ENCODE assay signal across 23 mouse cellular contexts in genomic region chr4:101338211-101338610, GRCm38 (mm10).
DNase-seq lines count a peak whose midpoint lies in the region; ATAC-seq and TF ChIP-seq lines count a peak whose summit lies in the region.
"Had no signal": no experiment of that assay in that cellular context is flagged by ENCODE, and none has a peak within 500 bp of the region (broad histone marks: within the 10 kb centered on the region; RNA-seq: fewer than 3 reads in every experiment).

No protein-coding gene starts in this region.

- intact Hi-C loops in gastrocnemius, adult 2 months (cut with DNase I): no loop called here

- H3K27me3 ChIP-seq in midbrain, embryonic 11.5 days (ENCODE audit: control insufficient read depth, insufficient read depth, low read length): no peaks in the 10 kb centered on the region
- no peaks in the 10 kb centered on the region for H3K27me3 ChIP-seq in midbrain, embryonic 15.5 days (replicated peaks)
- H3K27me3 ChIP-seq in hindbrain, embryonic 13.5 days: no peaks in the 10 kb centered on the region
- H3K27me3 ChIP-seq: embryonic facial prominence, embryonic 13.5 days; embryonic facial prominence, embryonic 15.5 days; forebrain, embryonic 12.5 days had no signal

- H3K27ac ChIP-seq in gastrocnemius, adult 2 months: no peak overlapping the region
- no peak overlapping the region for H3K27ac ChIP-seq in midbrain, embryonic 11.5 days (ENCODE audit: low read depth, low read length)
- no peak overlapping the region for H3K27ac ChIP-seq in midbrain, embryonic 15.5 days
- no peak overlapping the region for H3K27ac ChIP-seq in hindbrain, embryonic 13.5 days
- H3K27ac ChIP-seq: embryonic facial prominence, embryonic 13.5 days; embryonic facial prominence, embryonic 15.5 days; forebrain, embryonic 10.5 days; forebrain, embryonic 12.5 days had no signal

- ATAC-seq in midbrain, embryonic 11.5 days (ENCODE audit: low FRiP score): no peak
- ATAC-seq in midbrain, embryonic 15.5 days (replicated peaks): no peak
- ATAC-seq in megakaryocyte, adult 5-6 weeks (ENCODE audit: poor library complexity, severe bottlenecking): peak; percentile 33; the same call in 1 of the 2 replicates
- no peak for ATAC-seq in hindbrain, embryonic 13.5 days (ENCODE audit: low FRiP score)
- ATAC-seq: forebrain, embryonic 14.5 days had no signal

- H3K9ac ChIP-seq in midbrain, embryonic 11.5 days (ENCODE audit: low read length): no peak overlapping the region
- H3K9ac ChIP-seq in midbrain, embryonic 15.5 days: no peak overlapping the region
- H3K9ac ChIP-seq in hindbrain, embryonic 13.5 days: no peak overlapping the region
- H3K9ac ChIP-seq: embryonic facial prominence, embryonic 13.5 days; embryonic facial prominence, embryonic 15.5 days; forebrain, embryonic 12.5 days had no signal

- no peaks in the 10 kb centered on the region for H3K4me1 ChIP-seq in midbrain, embryonic 11.5 days (ENCODE audit: control insufficient read depth, insufficient read depth, low read length)
- H3K4me1 ChIP-seq in midbrain, embryonic 15.5 days: no peaks in the 10 kb centered on the region
- no peaks in the 10 kb centered on the region for H3K4me1 ChIP-seq in hindbrain, embryonic 13.5 days (replicated peaks)
- H3K4me1 ChIP-seq: embryonic facial prominence, embryonic 15.5 days; forebrain, embryonic 10.5 days; forebrain, embryonic 12.5 days had no signal

- no peaks in the 10 kb centered on the region for H3K9me3 ChIP-seq in midbrain, embryonic 11.5 days (ENCODE audit: control insufficient read depth, low read length)
- H3K9me3 ChIP-seq in midbrain, embryonic 15.5 days: no peaks in the 10 kb centered on the region
- no peaks in the 10 kb centered on the region for H3K9me3 ChIP-seq in hindbrain, embryonic 13.5 days
- H3K9me3 ChIP-seq: embryonic facial prominence, embryonic 13.5 days; embryonic facial prominence, embryonic 15.5 days; forebrain, embryonic 10.5 days; forebrain, embryonic 12.5 days had no signal

- H3K4me2 ChIP-seq in midbrain, embryonic 11.5 days: no peak overlapping the region
- no peak overlapping the region for H3K4me2 ChIP-seq in midbrain, embryonic 15.5 days
- H3K4me2 ChIP-seq in hindbrain, embryonic 13.5 days: no peak overlapping the region
- H3K4me2 ChIP-seq: embryonic facial prominence, embryonic 13.5 days; embryonic facial prominence, embryonic 15.5 days; forebrain, embryonic 12.5 days had no signal

- no peak overlapping the region for H3K4me3 ChIP-seq in gastrocnemius, adult 2 months
- no peak overlapping the region for H3K4me3 ChIP-seq in midbrain, embryonic 11.5 days (ENCODE audit: low read depth, low read length)
- H3K4me3 ChIP-seq in midbrain, embryonic 15.5 days: no peak overlapping the region
- no peak overlapping the region for H3K4me3 ChIP-seq in hindbrain, embryonic 13.5 days
- H3K4me3 ChIP-seq: embryonic facial prominence, embryonic 13.5 days; embryonic facial prominence, embryonic 15.5 days; erythroblast, embryonic 14.5 days; forebrain, embryonic 10.5 days; forebrain, embryonic 12.5 days had no signal

- no peaks in the 10 kb centered on the region for H3K36me3 ChIP-seq in midbrain, embryonic 11.5 days (ENCODE audit: control insufficient read depth, insufficient read depth, low read length)
- no peaks in the 10 kb centered on the region for H3K36me3 ChIP-seq in midbrain, embryonic 15.5 days (replicated peaks)
- H3K36me3 ChIP-seq in hindbrain, embryonic 13.5 days: peaks cover 3% of the 10 kb centered on the region; the same call in 1 of the 2 replicates
- H3K36me3 ChIP-seq: embryonic facial prominence, embryonic 13.5 days; embryonic facial prominence, embryonic 15.5 days; forebrain, embryonic 10.5 days; forebrain, embryonic 12.5 days had no signal

- peak; percentile 2 for DNase-seq in gastrocnemius, postnatal 25 days
- DNase-seq in gastrocnemius, adult 2 months: no peak
- peak; percentile 14 for DNase-seq in midbrain, embryonic 11.5 days (ENCODE audit: low spot score, missing footprints)
- no peak for DNase-seq in urinary bladder, adult 18-20 months (ENCODE audit: low spot score in 2 of 2)
- DNase-seq: adrenal gland, adult 2 months; adrenal gland, postnatal 10 days; adrenal gland, postnatal 25 days; cerebellum, adult 11 months; cerebellum, adult 18-20 months; cerebellum, adult 8-10 months; cerebellum, adult 9-11 months; cerebellum, postnatal 14 days; cerebellum, postnatal 36 days; embryo, embryonic 11 days had no signal

- TF ChIP-seq CTCF in gastrocnemius, adult 2 months (IDR thresholded peaks at IDR 0.05): no peak

Comparison
In these comparisons a context has a peak if more than half of its experiments do, and no peak if none do; other contexts are left out.
1. DNase-seq: peak in gastrocnemius, postnatal 25 days (single experiment) and midbrain, embryonic 11.5 days (single experiment); none in gastrocnemius, adult 2 months (single experiment) and urinary bladder, adult 18-20 months (0 of 2).